Mouse (Mus musculus) embryonic fibroblast, embryonic 13.5 days (primary cell): ENCODE data around the gene Aasdhppt.

Source experiments
- CTCF ChIP-seq: IDR thresholded peaks from 2 replicates; pipeline ENCODE4 v1.5.1; 2011; ENCODE audit warnings: mild to moderate bottlenecking, control low read depth, low read length, moderate library complexity, borderline replicate concordance; ENCODE audit not compliant: insufficient read depth
- POLR2A ChIP-seq: IDR thresholded peaks from 2 replicates; pipeline ENCODE4 v1.6.1; 2011; ENCODE audit warnings: low read depth, mild to moderate bottlenecking, control low read depth, low read length, moderate library complexity

DNA sequence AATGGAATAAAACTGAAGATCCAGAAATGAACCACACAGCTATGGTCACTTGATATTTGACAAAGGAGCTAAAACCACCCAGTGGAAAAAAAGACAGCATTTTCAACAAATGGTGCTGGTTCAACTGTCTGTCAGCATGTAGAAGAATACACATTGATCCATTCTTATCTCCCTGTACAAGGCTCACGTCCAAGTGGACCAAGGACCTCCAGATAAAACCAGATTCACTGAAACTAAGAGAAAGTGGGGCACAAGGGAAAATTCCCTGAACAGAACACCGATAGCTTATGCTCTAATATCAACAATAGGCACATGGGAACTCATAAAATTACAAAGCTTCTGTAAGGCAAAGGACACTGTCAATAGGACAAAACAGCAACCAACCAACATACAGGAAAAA, 8.8 kb downstream of the Aasdhppt start:
- TF ChIP-seq CTCF (no peak), POLR2A (no peak)
